Mouse (Mus musculus): ENCODE results near the gene 4931422A03Rik. TPM values are rescaled to one million over a fixed set of nuclear protein-coding genes. Genes with fewer than 3 reads are reported as not detected.
"Not testable (repeated sequence)": the region's sequence is repeated elsewhere in the genome, so short reads cannot be mapped to it uniquely, and the experiment has no call there.

4931422A03Rik gene
- not detected for total RNA-seq (2022)

DNA sequence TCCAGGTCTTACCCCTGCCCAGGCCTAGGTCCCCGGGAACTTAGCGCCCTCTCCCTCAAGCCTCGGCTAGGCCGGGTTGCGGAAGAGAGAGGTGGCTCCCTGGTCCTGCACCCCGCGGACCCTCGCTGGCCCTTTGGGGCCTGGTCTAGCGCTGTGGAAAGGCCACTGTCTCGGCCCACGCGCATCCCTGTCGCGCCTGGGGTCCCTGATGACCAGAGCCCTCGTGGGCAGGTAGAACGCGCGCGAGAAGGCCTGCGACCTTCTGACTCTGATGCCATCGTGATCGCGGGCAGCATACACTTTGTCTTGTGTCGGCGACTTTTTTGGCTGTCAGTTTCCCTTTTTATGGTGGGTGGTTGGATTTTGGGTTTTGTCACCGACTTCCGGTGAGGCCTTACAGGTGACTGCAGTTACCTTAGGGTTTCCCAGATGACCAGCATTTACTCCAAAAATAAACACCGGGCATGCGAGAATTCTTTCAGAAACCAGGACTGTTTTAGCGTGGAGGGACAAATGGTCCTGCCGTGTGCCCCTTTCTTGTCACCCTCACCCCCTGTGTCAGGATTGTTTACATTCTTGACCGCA is at the start of gene 4931422A03Rik:
4931422A03Rik (minus strand) TSS at position 223 of the 585 bp plus-strand sequence.
- no peak for DNase-seq (ENCODE audit: low spot score)

DNA sequence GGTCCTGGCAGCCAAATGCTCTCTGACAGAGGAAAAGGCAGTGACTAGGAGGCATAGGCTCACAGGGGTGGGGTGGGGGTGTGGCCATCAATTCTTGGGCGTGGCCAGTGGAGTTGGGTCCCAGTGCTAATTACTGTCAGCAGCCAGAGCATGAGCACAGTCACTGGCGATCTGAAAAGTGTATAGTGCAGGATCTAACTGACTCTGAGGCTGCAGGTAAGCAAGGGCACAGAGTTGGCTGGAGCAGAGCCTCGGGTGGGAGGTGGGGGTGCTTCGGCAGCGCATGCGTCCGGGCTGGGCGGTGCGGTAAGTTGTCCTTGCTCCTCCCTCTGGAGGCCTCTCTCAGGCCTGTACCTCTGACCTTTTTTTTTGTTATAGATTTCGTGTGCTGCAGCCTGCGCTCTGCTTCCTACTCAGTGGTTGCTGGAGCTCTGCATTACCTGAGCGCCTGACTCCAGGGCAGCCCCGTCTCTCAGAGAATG is 41.6 kb upstream of the 4931422A03Rik start, which contains the start of gene Cd59b:
Cd59b (plus strand) TSS at position 146 of the 482 bp plus-strand sequence.
- DNase-seq (ENCODE audit: low spot score) = peak; percentile 26

DNA sequence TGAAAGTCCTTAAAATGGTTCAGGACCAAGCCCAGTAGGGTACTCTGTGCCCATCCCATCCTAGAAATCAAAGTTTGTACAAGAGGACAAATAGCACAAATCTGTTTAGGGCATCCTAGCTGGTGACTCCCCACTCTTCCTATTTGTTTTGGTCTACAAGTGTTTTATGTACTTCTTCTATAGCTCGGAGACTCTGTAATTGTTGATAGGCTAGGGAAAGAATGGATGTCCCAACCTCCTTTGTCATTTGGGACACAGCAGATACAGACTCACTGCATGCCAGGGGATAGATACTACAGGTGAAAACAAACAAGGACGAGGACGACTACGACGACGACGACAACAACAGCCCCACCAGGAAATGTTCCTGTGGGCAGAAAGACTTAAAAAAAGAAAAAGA is 40.3 kb upstream of the 4931422A03Rik start, which contains the start of gene Gm10799:
Gm10799 (minus strand) TSS at position 101 of the 400 bp plus-strand sequence.
- DNase-seq (ENCODE audit: low spot score) = not testable (repeated sequence)

DNA sequence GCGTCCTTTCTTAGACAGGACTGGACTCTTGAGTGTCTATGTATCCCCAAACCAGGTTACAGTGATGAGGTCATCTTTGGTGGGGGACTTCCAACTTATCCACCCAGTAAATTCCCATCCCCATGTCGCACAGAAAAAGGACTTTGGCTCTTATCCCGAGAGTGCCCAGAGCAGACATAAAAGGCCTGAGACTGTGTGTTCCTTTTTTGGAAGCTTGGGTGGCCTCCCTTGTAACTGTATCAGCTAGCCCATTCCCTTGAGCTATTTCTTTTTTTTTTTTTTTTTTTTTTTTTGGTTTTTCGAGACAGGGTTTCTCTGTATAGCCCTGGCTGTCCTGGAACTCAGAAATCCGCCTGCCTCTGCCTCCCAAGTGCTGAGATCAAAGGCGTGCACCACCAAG is 37.4 kb upstream of the 4931422A03Rik start, which contains the start of gene Gm10912:
Gm10912 (plus strand) TSS at position 301 of the 400 bp plus-strand sequence.
- not testable (repeated sequence) for DNase-seq (ENCODE audit: low spot score)

DNA sequence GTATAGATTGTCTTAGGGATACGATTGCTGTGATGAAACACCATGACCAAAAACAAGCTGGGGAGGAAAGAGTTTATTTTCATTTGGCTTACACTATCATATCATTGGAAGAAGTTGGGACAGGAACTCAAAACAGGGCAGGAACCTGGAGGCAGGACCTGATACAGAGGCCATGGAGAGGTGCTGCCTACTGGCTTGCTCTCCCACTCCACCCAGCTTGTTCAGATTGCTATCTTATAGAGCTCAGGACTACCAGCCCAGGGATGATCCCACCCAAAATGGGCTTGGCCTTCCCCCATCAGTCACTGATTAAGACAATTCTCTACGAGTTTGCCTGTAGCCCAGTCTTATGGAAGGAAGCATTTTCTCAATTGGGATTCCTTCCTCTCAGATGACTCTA is 36.0 kb upstream of the 4931422A03Rik start:
- DNase-seq (ENCODE audit: low spot score) = no peak

DNA sequence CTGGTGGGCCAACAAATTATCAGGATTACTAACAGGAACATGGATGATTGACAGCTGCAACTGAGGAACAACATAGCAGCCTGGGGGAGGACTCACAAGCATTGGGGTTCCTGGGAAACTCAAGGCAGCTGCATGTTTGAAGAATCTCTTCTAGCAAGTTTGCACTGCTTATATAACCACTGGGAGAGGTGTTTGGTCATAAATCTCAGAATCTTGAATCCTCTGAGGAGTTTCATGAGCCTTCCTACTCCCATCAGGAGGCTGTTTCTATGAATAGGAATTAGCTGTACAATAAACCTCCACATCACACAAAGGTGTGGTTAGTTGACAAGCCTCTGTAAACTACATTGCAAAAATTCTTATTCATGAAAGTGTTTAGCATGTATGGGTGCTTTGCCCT is 34.5 kb upstream of the 4931422A03Rik start:
- DNase-seq (ENCODE audit: low spot score) = no peak

DNA sequence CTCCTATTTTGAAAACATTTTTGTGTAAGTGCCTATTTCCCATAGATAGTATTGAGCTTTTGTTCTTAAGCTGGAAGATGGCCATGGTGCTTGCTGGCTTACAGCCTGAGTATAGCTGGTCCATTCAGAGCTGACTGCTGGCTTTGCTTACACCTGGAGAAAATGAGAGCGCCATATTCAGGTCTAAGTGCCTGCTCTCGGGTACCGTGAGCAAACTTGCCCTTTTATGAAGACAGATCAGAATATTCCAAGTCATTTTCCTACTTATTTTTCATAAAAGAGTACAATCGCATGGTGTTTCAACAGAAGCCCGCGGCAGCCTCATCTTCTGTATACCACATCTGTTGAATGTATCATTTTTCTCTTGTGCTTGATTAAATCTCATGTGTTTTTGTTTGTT is 32.8 kb upstream of the 4931422A03Rik start:
- no peak for DNase-seq (ENCODE audit: low spot score)

DNA sequence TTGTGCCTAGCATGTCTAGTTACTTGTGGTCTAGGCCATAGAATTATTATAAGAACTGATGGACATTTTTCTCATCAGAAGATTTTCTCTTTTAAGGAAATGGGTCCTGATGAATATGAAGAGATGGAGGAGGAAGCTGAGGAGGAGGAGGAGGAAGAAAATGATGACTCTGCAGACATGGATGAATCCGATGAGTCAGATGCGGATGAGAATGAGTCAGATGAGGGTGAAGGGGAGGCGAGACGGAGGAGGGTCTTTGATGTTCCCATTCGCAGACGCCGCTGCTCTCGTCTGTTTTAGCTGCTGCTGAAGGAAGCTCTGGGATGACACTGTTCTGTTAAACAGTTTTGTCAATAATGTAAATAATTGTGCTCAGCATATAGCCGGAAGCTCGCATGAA is 31.6 kb upstream of the 4931422A03Rik start:
- no peak for DNase-seq (ENCODE audit: low spot score)

DNA sequence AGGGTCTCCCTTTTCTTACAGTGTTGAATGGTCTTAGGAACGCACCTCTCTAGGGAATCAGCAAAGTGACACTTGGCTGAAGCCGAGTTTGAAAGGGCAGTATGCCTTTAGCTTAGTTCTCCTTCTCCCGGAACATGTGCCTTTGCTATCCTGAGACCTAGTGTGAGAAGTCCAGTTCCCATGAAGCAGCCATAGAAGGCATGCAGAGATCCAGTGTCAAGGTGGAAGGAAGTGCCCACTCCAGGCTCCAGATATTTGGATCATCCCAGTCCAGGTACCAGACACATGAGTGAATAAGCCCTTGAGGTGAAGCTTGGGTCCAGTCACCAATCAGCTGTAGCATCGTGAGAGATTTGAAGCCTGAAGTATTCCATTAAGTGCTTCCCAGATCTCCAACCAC is 30.8 kb upstream of the 4931422A03Rik start:
- no peak for DNase-seq (ENCODE audit: low spot score)

DNA sequence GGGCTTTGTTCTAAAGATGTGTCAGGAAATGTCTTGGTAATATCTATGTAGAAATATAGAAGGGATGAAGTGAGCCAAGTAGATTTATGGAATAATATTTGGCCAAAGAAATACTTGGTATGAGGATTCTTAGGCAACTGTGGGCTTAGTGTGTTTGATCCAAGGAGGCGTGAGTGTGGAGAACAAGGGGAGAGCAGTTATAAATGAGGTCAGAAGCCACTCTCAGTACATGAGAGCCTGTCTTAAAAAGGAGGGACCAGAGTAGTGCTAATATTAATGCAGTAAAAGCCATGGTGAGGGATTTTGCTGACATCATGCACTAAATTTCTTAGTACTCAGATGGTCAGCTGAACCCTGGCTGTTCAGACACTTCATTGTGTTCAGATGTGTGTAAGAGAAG is 30.2 kb upstream of the 4931422A03Rik start:
- DNase-seq (ENCODE audit: low spot score) = no peak

DNA sequence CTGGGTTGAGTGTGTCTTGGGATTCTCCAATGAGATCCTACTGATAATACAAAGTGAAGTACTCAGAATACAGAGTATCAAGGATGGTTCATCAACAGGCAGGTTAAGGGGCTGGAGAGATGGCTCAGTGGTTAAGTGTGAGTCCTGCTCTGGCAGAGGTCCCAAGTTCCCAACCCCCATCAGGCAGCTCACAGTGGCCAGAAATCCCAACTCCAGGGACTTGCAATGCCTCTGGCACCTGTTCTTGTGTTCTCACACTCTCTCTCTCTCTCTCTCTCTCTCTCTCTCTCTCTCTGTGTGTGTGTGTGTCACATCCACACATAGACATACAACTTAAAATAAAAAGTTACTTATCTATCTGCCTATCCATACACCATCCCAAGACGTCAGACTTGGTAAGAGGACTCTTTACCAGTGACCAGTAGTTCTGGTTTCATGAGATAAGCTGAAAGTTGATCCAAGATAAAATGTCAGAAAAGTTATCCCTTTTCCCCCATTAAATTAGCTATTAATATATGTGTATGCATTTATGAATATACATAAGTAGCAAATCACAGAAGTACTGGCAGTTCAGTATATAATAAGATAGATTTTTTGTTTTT is 16.4 kb upstream of the 4931422A03Rik start:
- DNase-seq (ENCODE audit: low spot score) = no peak

DNA sequence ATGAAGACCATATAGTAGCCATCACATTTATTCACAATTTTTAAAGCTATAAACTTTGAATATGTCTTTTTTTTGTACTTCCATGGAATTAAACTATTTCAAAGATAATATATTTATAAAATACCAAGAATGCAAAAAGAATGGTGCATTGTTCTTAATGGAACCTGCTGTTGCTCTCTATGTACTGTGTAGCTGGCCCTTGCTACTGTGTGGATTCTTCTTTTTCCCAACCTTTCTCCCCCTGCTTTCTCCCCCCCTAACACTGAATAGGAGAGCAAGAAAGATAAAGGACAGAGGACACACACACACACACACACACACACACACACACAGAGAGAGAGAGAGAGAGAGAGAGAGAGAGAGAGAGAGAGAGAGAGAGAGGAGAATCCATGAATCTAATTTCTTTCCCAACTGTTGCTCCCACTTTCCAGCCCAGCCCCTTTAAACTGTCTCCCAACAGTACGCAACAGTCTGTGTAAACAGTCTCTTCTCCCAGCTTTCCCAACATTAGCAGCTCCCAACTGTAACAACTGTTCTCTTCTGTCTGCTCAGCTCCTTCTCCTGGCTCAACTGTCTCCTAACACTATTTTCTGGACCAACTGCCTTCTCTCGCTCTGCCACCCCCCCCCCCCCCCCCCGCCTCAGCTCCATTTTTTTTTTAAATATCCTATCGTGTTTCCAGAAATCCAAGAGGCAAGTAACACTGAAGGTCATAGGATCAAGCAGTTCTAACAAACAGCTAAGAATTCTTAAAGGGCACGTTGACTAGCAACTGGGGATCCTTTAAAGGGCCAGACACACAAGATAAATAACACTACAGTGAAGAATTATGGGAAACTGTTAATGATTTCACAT is 15.7 kb upstream of the 4931422A03Rik start:
- no peak for DNase-seq (ENCODE audit: low spot score)

DNA sequence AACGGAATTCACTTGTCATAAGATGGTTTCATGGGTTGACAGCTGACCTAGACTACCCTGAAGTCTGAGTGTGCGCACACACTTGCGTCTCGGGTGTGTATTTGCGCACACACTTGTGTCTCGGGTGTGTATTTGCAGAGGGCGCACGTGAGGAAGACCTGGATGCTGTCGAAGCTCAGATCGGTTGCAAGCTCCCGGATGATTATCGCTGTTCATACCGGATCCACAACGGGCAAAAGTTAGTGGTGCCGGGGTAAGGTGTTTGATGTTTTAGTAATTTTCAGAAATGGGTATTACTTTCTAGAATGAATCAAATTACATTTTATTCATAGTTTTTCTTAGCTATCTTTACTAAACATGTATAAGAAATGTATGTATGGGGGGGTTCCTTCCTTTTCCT is 14.6 kb upstream of the 4931422A03Rik start:
- DNase-seq (ENCODE audit: low spot score) = no peak

DNA sequence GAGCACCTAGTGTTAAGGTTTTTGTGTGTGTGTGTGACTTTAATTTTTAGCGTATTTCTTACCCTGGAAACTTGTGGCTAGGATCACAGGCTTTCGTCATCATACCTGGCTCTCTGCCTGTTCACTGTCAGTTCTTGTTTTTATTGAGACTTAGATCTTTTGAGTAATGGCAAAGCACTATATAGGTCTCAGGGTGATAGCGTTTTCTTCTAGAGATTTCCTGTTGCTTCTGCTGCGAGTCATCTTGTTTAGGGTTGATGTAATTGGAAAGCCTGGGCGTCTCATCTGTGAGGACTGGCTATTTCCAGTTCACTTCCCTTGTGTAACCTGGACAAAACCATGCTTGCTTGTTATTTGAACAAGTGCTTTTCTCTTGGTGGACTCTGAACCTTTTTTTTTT is 13.5 kb upstream of the 4931422A03Rik start:
- DNase-seq (ENCODE audit: low spot score) = no peak

DNA sequence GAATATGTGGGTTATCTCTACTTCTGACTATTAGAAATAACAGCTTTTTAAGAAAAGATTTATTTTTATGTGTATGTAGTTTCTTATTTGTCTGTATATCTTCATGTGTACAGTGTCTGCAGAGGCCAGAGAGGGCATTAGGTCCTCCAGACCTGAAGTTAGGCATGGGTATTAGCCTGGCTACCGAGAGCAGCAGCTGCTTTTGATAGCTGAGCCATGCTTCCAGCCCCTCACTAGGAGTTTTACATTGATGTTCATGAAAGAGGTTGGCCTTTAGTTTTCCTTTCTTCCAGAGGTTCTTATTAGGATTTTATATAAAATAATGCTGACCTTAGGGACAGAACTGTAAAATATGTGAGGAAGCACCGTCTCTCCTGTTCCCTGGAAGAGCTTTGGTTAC is 10.1 kb upstream of the 4931422A03Rik start:
- no peak for DNase-seq (ENCODE audit: low spot score)

DNA sequence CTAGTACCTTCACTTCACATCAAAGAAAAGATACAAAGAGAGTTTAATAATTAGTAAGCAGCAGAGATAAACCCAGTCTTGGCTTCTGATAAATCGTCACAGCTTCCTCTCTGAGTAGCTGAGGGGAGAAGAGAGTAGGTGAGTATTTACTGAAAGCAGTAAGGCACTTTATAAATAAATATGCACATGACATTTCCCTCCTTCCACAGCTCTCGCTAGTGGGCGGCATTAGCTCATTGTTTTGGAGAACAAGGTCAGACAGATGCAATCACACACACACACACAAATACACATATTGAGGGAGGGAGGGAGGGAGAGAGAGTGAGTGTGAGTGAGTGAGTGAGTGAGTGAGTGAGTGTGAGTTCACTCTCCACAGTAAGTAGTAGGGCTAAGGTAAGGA is 8.2 kb upstream of the 4931422A03Rik start:
- DNase-seq (ENCODE audit: low spot score) = no peak

DNA sequence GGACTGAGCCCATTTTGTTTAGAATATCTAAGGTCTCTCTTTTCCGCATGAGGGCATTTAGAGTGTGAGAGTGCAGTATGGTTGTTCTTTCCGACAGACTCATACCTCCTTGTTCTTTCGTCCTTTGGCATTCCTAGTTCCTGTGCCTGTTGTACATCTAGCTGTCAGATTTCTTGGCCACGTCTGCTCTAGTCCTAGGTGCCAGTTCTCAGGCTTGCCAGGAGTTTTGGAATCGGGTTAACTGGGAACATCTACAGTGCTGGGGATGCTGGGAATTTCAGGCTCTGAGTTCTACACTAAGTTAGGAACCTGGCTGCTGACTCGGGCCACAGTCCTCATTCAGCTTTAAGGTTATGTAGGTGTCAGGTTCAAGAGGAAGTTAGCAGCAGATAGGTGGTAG is 7.4 kb upstream of the 4931422A03Rik start:
- peak; percentile 31 for DNase-seq (ENCODE audit: low spot score)

DNA sequence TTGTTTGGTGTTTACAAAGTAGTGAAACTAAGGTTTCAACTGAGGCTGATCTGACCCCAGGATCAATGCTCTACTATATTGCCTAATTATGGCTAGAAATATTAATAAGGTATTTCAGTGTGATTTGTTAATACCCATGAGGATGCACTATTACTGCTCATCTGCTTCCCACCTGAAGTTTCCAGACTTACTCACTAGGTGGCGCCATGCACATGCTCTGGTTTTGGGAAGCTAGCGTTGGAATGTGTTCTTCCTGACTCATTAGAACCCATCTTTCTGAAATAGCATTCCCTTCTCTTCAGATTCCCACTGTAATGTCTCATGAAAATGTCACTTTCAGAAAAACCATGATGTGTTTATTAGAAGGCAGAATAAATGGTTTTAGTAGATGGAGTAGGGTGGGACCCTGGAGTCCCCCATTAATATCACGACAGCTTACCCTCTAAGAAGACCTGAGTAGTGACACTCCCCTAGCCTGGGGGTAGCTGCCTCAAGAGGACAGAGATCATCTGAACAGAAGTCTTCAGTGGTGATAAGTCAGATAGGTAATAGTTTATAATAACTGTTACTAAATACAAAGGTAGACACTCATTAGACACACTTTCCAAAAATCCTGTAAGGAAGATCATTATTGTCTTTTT is 6.8 kb upstream of the 4931422A03Rik start:
- DNase-seq (ENCODE audit: low spot score) = peak; percentile 71

DNA sequence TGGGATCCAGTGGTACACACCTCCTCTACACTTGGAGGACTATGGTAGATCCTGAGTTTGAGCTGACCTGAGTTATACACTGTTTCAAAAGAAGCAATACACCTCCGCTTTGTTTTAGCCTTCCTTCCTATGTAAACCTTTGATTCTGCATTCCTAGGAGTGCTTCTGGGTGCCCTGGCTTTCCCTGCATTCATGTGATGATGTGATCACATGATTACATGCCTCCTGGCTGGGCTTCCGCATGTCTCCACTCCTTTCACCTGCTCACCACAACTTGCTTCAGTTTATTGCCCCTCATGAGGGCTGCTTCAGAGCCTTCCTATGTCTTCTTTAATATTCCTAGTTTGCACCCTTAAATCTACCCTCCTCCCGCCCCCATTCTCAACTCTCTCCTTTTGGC is 3.9 kb upstream of the 4931422A03Rik start:
- no peak for DNase-seq (ENCODE audit: low spot score)

DNA sequence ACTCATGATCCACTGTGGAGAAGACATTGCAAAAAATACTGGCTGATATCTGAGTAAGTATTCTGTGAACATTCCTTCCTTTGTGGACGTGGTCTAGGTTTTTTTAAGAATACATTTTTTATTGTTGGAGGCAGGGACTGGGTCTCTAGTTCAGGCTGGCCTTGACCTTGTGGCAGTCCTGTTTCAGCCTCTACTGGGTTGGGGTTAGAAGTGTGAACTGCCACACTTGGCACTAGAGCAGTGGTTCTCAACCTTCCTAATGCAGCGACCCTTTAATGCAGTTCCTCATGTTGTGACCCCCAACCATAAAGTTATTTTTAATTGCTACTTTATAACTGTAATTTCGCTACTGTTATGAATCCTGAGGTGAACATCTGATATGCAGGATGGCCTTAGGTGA is 2.2 kb upstream of the 4931422A03Rik start:
- DNase-seq (ENCODE audit: low spot score) = no peak

DNA sequence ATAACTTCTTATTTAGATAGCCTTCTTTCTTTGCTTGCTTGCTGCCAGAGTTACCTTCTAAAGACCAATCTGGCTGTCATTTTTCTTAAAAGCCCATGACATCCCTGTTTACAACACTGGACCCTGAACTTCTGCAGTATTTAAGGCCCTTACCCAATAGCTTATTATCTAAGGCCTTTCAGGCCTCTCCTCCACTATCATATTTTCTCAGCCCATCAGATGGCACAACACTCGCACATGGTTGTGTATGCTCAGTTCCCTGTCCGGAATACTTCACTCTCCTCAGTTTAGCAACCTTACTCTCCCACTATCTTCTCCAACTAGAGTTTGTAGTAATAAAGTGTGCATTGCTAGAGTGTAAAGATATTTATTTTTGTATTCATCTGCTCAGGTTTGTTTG is 913 bp upstream of the 4931422A03Rik start:
- DNase-seq (ENCODE audit: low spot score) = no peak
